Mouse (Mus musculus): ENCODE measurements at regions not wholly inside any gene's neighbourhood (a gene's known extent, or its start where the extent isn't known, plus 50 kb on each side); places are given as distances from the start of the nearest gene placed in this dataset.

DNA sequence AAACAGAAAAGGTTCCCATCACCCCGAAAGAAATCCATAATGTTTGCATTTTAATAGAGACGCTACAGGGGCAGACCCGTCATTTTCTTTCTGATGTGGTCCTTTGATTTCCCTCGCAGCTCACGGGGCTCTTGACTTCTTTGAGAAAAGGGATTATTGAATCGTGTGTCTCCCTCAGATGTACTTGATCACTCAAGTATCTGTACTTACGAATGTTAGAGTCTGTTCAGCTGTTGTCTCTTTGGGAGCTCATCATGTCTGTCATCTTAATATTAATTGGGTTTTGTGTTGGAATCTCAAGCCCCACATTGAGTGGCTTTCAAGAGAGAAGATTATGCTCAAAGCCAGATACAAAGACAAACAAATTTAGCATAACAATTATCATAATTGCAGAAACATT is 523.0 kb upstream of the Sall1 start:
- TF ChIP-seq CTCF (conservative IDR thresholded peaks at IDR 0.05; ENCODE audit: low read length) (no peak), POU5F1 (IDR thresholded peaks at IDR 0.05; ENCODE audit: borderline replicate concordance, low read length) (no peak)

Measured in E14TG2a.4 (cell line).